Mouse (Mus musculus) stomach, adult 2 months (tissue): Measurements from ENCODE around the gene Efhd1. TPM values are rescaled to one million over a fixed set of nuclear protein-coding genes. Genes with fewer than 3 reads are reported as not detected.

ENCODE experiments used
- polyA plus RNA-seq: library from polyadenylated mRNA; depleted of rRNA; stranded (reverse); fragments of >200 nt; gene quantifications from 2 replicates; pipeline ENCODE4 v1.2.3, GENCODE M21; 2012; rRNA removed

Gene Efhd1
- 1.6 and 2.2 TPM in 2 replicates for polyA plus RNA-seq

GRCm38 (mm10) chr1:87264134-87265006 is at the start of gene Efhd1:
TSS of gene Efhd1 (plus strand) at chr1:87264363.

DNA sequence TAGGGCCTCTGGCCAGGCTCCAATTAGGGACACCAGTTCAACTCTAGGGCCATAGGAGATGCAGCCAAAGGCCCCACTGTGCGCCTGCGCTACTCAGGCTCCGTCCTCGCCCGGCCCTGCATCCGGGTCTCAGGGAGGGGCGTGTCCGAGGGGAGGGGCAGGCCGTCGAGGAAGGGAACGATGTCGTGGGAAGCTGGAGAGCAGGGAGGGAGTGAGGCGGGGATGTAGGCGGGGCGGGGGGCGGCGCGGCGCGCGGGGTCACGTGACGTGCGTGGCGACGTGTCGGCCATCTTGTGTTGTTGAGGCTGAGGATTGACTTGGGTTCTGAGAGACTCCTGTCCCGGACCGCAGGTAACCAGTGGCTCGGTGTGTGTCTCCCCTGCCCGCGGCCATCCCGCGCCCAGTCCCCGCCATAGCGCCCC is 62.6 kb downstream of the Efhd1 start, which contains the start of gene Gigyf2:
Gigyf2 (plus strand) TSS at position 257 of the 422 bp plus-strand sequence.

Other genes with a start within 250 kb of the Efhd1 start
- gene Alppl2, start 174.4 kb upstream of the Efhd1 start, polyA plus RNA-seq = not detected in 2 replicates
- 6.0 and 6.9 TPM in 2 replicates for gene Alpi, start 162.8 kb upstream of the Efhd1 start, polyA plus RNA-seq
- gene Akp3, start 139.4 kb upstream of the Efhd1 start, polyA plus RNA-seq = 0.32 and 0.81 TPM in 2 replicates
- gene Ecel1, start 107.8 kb upstream of the Efhd1 start, polyA plus RNA-seq = 0.15 and 0.20 TPM in 2 replicates
- gene Prss56, start 81.0 kb upstream of the Efhd1 start, polyA plus RNA-seq = 0.02 TPM in 1 of 2 replicates, not detected in the other
- gene Chrnd, start 73.8 kb upstream of the Efhd1 start, polyA plus RNA-seq = 0.10 and 0.18 TPM in 2 replicates
- 0.03 and 0.24 TPM in 2 replicates for gene Chrng, start 59.7 kb upstream of the Efhd1 start, polyA plus RNA-seq
- gene Eif4e2, start 50.4 kb upstream of the Efhd1 start, polyA plus RNA-seq = 10.6 and 11.5 TPM in 2 replicates
- 7.6 and 10.6 TPM in 2 replicates for gene Gigyf2, start 62.6 kb downstream of the Efhd1 start, polyA plus RNA-seq
- 0.36 and 0.51 TPM in 2 replicates for gene Kcnj13, start 130.4 kb downstream of the Efhd1 start, polyA plus RNA-seq
- gene Snorc, start 205.9 kb downstream of the Efhd1 start, polyA plus RNA-seq = 0.17 and 0.28 TPM in 2 replicates
- gene Neu2, start 245.5 kb downstream of the Efhd1 start, polyA plus RNA-seq = 2.6 and 2.8 TPM in 2 replicates